Mouse (Mus musculus): ENCODE measurements at regions not wholly inside any gene's neighbourhood (a gene's known extent, or its start where the extent isn't known, plus 50 kb on each side); places are given as distances from the start of the nearest gene placed in this dataset.
A peak's percentile ranks its signal among the peaks of the same experiment; 100 is the strongest.

GRCm38 (mm10) chr10:98474581-98474980 lies 439.6 kb upstream of the Atp2b1 start:
- 51% methylated on average over 3 of the region's 3 CpGs for WGBS
- Histone ChIP-seq H3K4me1 (ENCODE audit: control insufficient read depth, insufficient read depth) (no peaks in the 10 kb centered on the region), H3K9ac (replicated peaks; ENCODE audit: low read depth, low read length) (no peak overlapping the region), H3K27ac (ENCODE audit: low read depth) (no peak overlapping the region), H3K27me3 (ENCODE audit: control insufficient read depth, insufficient read depth, low read length) (no peaks in the 10 kb centered on the region), H3K9me3 (replicated peaks; ENCODE audit: control insufficient read depth, low read length) (no peaks in the 10 kb centered on the region), H3K36me3 (replicated peaks; ENCODE audit: control insufficient read depth, insufficient read depth, low read length) (no peaks in the 10 kb centered on the region), H3K4me2 (ENCODE audit: low read depth, low read length) (no peak overlapping the region), H3K4me3 (ENCODE audit: low read depth, low read length) (no peak overlapping the region)
- DNase-seq (ENCODE audit: low spot score): no peak
- no peak for TF ChIP-seq CTCF (IDR thresholded peaks at IDR 0.05; ENCODE audit: low read depth)
- TF ChIP-seq EP300 (IDR thresholded peaks at IDR 0.05; ENCODE audit: low read depth): no peak
- no peak for ATAC-seq (ENCODE audit: insufficient read depth, low read depth)

GRCm38 (mm10) chr10:98485751-98486681 lies 428.2 kb upstream of the Atp2b1 start:
- no peak overlapping the region for H3K27ac ChIP-seq (ENCODE audit: low read depth)
- no peaks in the 10 kb centered on the region for H3K27me3 ChIP-seq (ENCODE audit: control insufficient read depth, insufficient read depth, low read length)
- no peak overlapping the region for H3K4me2 ChIP-seq (ENCODE audit: low read depth, low read length)
- DNase-seq (ENCODE audit: low spot score) (no peak), ATAC-seq (ENCODE audit: insufficient read depth, low read depth) (no peak)
- TF ChIP-seq CTCF (IDR thresholded peaks at IDR 0.05; ENCODE audit: low read depth) (no peak), EP300 (IDR thresholded peaks at IDR 0.05; ENCODE audit: low read depth) (no peak)
- WGBS: 84% methylated on average over 20 of the region's 20 CpGs
- no peaks in the 10 kb centered on the region for H3K36me3 ChIP-seq (replicated peaks; ENCODE audit: control insufficient read depth, insufficient read depth, low read length)
- no peaks in the 10 kb centered on the region for H3K4me1 ChIP-seq (ENCODE audit: control insufficient read depth, insufficient read depth)
- no peak overlapping the region for H3K4me3 ChIP-seq (ENCODE audit: low read depth, low read length)
- H3K9me3 ChIP-seq (replicated peaks; ENCODE audit: control insufficient read depth, low read length): no peaks in the 10 kb centered on the region
- no peak overlapping the region for H3K9ac ChIP-seq (replicated peaks; ENCODE audit: low read depth, low read length)

GRCm38 (mm10) chr10:98494354-98494753 lies 419.9 kb upstream of the Atp2b1 start:
- Histone ChIP-seq H3K9me3 (replicated peaks; ENCODE audit: control insufficient read depth, low read length) (no peaks in the 10 kb centered on the region), H3K4me3 (ENCODE audit: low read depth, low read length) (no peak overlapping the region), H3K4me2 (ENCODE audit: low read depth, low read length) (no peak overlapping the region), H3K27me3 (ENCODE audit: control insufficient read depth, insufficient read depth, low read length) (no peaks in the 10 kb centered on the region), H3K9ac (replicated peaks; ENCODE audit: low read depth, low read length) (no peak overlapping the region), H3K36me3 (replicated peaks; ENCODE audit: control insufficient read depth, insufficient read depth, low read length) (no peaks in the 10 kb centered on the region), H3K27ac (ENCODE audit: low read depth) (no peak overlapping the region), H3K4me1 (ENCODE audit: control insufficient read depth, insufficient read depth) (no peaks in the 10 kb centered on the region)
- DNase-seq (ENCODE audit: low spot score): peak; percentile 78
- 11% methylated on average over 8 of the region's 8 CpGs for WGBS
- peak; percentile 73 for ATAC-seq (ENCODE audit: insufficient read depth, low read depth)
- TF ChIP-seq EP300 (IDR thresholded peaks at IDR 0.05; ENCODE audit: low read depth): no peak
- TF ChIP-seq CTCF (IDR thresholded peaks at IDR 0.05; ENCODE audit: low read depth): peak; percentile 75

- Histone ChIP-seq H3K9ac (replicated peaks; ENCODE audit: low read depth, low read length) (no peak overlapping the region), H3K36me3 (replicated peaks; ENCODE audit: control insufficient read depth, insufficient read depth, low read length) (no peaks in the 10 kb centered on the region), H3K4me1 (ENCODE audit: control insufficient read depth, insufficient read depth) (no peaks in the 10 kb centered on the region), H3K27ac (ENCODE audit: low read depth) (no peak overlapping the region), H3K4me3 (ENCODE audit: low read depth, low read length) (no peak overlapping the region), H3K27me3 (ENCODE audit: control insufficient read depth, insufficient read depth, low read length) (no peaks in the 10 kb centered on the region), H3K4me2 (ENCODE audit: low read depth, low read length) (no peak overlapping the region), H3K9me3 (replicated peaks; ENCODE audit: control insufficient read depth, low read length) (no peaks in the 10 kb centered on the region)
- no peak for ATAC-seq (ENCODE audit: insufficient read depth, low read depth)
- TF ChIP-seq EP300 (IDR thresholded peaks at IDR 0.05; ENCODE audit: low read depth): no peak
- no peak for TF ChIP-seq CTCF (IDR thresholded peaks at IDR 0.05; ENCODE audit: low read depth)
- 80% methylated on average over 4 of the region's 4 CpGs for WGBS
- DNase-seq (ENCODE audit: low spot score): no peak
Measured at GRCm38 (mm10) chr10:98496254-98496653, 418.0 kb upstream of the Atp2b1 start.

- ATAC-seq (ENCODE audit: insufficient read depth, low read depth): no peak
- TF ChIP-seq EP300 (IDR thresholded peaks at IDR 0.05; ENCODE audit: low read depth) (no peak), CTCF (IDR thresholded peaks at IDR 0.05; ENCODE audit: low read depth) (no peak)
- Histone ChIP-seq H3K4me3 (ENCODE audit: low read depth, low read length) (no peak overlapping the region), H3K27me3 (ENCODE audit: control insufficient read depth, insufficient read depth, low read length) (no peaks in the 10 kb centered on the region), H3K27ac (ENCODE audit: low read depth) (no peak overlapping the region), H3K9ac (replicated peaks; ENCODE audit: low read depth, low read length) (no peak overlapping the region), H3K4me2 (ENCODE audit: low read depth, low read length) (no peak overlapping the region), H3K4me1 (ENCODE audit: control insufficient read depth, insufficient read depth) (no peaks in the 10 kb centered on the region), H3K9me3 (replicated peaks; ENCODE audit: control insufficient read depth, low read length) (no peaks in the 10 kb centered on the region), H3K36me3 (replicated peaks; ENCODE audit: control insufficient read depth, insufficient read depth, low read length) (no peaks in the 10 kb centered on the region)
- no peak for DNase-seq (ENCODE audit: low spot score)
- WGBS: 72% methylated on average over 4 of the region's 4 CpGs
Measured at GRCm38 (mm10) chr10:98500315-98500714, 413.9 kb upstream of the Atp2b1 start.

All from heart, postnatal 0 days (tissue).